Mouse (Mus musculus): ENCODE data around the gene Bsdc1. TPM values are rescaled to one million over a fixed set of nuclear protein-coding genes. Genes with fewer than 3 reads are reported as not detected.

Bsdc1 gene
- total and polyA plus RNA-seq, 3 experiments = 14.1 to 19.2 TPM; not detected in 1

GRCm38 (mm10) chr4:129447778-129448563 is 13.4 kb upstream of the Bsdc1 start:
- no peaks in the 10 kb centered on the region for H3K79me2 ChIP-seq (ENCODE audit: control insufficient read depth, insufficient read depth, low read length, poor library complexity)
- peak overlapping the region; percentile 47 for H3K9ac ChIP-seq (ENCODE audit: control insufficient read depth, low read depth, low read length, poor library complexity, severe bottlenecking)
- H3K27ac ChIP-seq (ENCODE audit: control insufficient read depth, low read depth, low read length) = peak overlapping the region; percentile 76
- peaks cover 7 to 33% of the 10 kb centered on the region in 2 experiments for H3K4me1 ChIP-seq (ENCODE audit: control insufficient read depth in 1 of 2, insufficient read depth in 2 of 2, low read length in 2 of 2)
- H3K36me3 ChIP-seq (ENCODE audit: control insufficient read depth in 1 of 2, insufficient read depth in 2 of 2, low read length in 2 of 2) = peaks cover 0 to 14% of the 10 kb centered on the region in 2 experiments; a peak in 2 of 4 replicates
- peak; percentile 77 for DNase-seq (ENCODE audit: low read depth, low spot score)
- peak overlapping the region; percentile 35 to 55 for H3K4me3 ChIP-seq (ENCODE audit: control insufficient read depth in 1 of 2, insufficient read depth in 1 of 2, low read depth in 2 of 2, low read length in 2 of 2)
- H3K27me3 ChIP-seq (ENCODE audit: control insufficient read depth in 1 of 2, insufficient read depth in 2 of 2, low read length in 2 of 2) = peaks cover 0 to 1% of the 10 kb centered on the region in 2 experiments; a peak in 1 of 4 replicates
- H3K9me3 ChIP-seq (replicated peaks; ENCODE audit: insufficient read depth, low read length) = no peaks in the 10 kb centered on the region
- TF ChIP-seq ZMIZ1 (IDR thresholded peaks at IDR 0.05; ENCODE audit: low read depth, low read length) = no peak
- peak; percentile 55; the same call in 1 of the 2 replicates for TF ChIP-seq MYC (IDR thresholded peaks at IDR 0.05; ENCODE audit: low read depth, low read length)
- no peak for TF ChIP-seq GABPA (IDR thresholded peaks at IDR 0.05; ENCODE audit: low read depth, low read length)
- no peak for TF ChIP-seq ZC3H11A (IDR thresholded peaks at IDR 0.05; ENCODE audit: low read depth, low read length)
- peak; percentile 89 for TF ChIP-seq MAX (IDR thresholded peaks at IDR 0.05; ENCODE audit: low read length)
- TF ChIP-seq KAT2A (conservative IDR thresholded peaks at IDR 0.05; ENCODE audit: low read depth, low read length) = no peak
- TF ChIP-seq POLR2A (IDR thresholded peaks at IDR 0.05; ENCODE audit: control insufficient read depth in 1 of 2, insufficient read depth in 1 of 2, low read depth in 1 of 2, low read length in 2 of 2, poor library complexity in 1 of 2) = peak in 1 of 2 experiments; percentile 31; a peak in 1 of 4 replicates
- TF ChIP-seq MEF2A (IDR thresholded peaks at IDR 0.05; ENCODE audit: extremely low read depth, insufficient replicate concordance, low read depth, low read length, poor library complexity, severe bottlenecking) = no peak
- peak; percentile 54; the same call in 1 of the 2 replicates for TF ChIP-seq ZNF384 (IDR thresholded peaks at IDR 0.05; ENCODE audit: low read depth, low read length)
- TF ChIP-seq SIN3A (IDR thresholded peaks at IDR 0.05; ENCODE audit: low read length) = peak; percentile 75
- TF ChIP-seq TAL1 (IDR thresholded peaks at IDR 0.05; ENCODE audit: low read length) = no peak
- TF ChIP-seq POLR2AphosphoS2 (IDR thresholded peaks at IDR 0.05; ENCODE audit: low read length) = no peak
- TF ChIP-seq POLR2AphosphoS5 (IDR thresholded peaks at IDR 0.05; ENCODE audit: borderline replicate concordance, low read depth, low read length) = no peak
- TF ChIP-seq CHD2 (IDR thresholded peaks at IDR 0.05; ENCODE audit: low read length) = no peak
- TF ChIP-seq NRF1 (IDR thresholded peaks at IDR 0.05; ENCODE audit: insufficient read depth, low read depth, low read length, poor library complexity, severe bottlenecking) = no peak
- no peak for TF ChIP-seq TBP (IDR thresholded peaks at IDR 0.05; ENCODE audit: low read depth, low read length)
- TF ChIP-seq CHD1 (IDR thresholded peaks at IDR 0.05; ENCODE audit: low read depth, low read length) = no peak
- TF ChIP-seq JUND (IDR thresholded peaks at IDR 0.05; ENCODE audit: low read depth, low read length) = no peak
- TF ChIP-seq MXI1 (IDR thresholded peaks at IDR 0.05; ENCODE audit: low read depth, low read length) = peak; percentile 66
- no peak for TF ChIP-seq MAZ (IDR thresholded peaks at IDR 0.05; ENCODE audit: low read depth, low read length)
- no peak for TF ChIP-seq UBTF (IDR thresholded peaks at IDR 0.05; ENCODE audit: borderline replicate concordance, insufficient read depth, low read depth, low read length)
- peak; percentile 84 for TF ChIP-seq GATA1 (IDR thresholded peaks at IDR 0.05; ENCODE audit: low read depth, low read length)
- TF ChIP-seq BHLHE40 (IDR thresholded peaks at IDR 0.05; ENCODE audit: borderline replicate concordance, low read depth, low read length) = peak; percentile 68; the same call in 1 of the 2 replicates
- TF ChIP-seq RAD21 (IDR thresholded peaks at IDR 0.05; ENCODE audit: low read depth, low read length) = no peak
- TF ChIP-seq NELFE (IDR thresholded peaks at IDR 0.05; ENCODE audit: low read depth, low read length) = no peak
- TF ChIP-seq MAFK (IDR thresholded peaks at IDR 0.05; ENCODE audit: borderline replicate concordance, low read depth, low read length) = no peak
- no peak for TF ChIP-seq SMC3 (IDR thresholded peaks at IDR 0.05; ENCODE audit: low read depth, low read length)
- TF ChIP-seq RCOR1 (IDR thresholded peaks at IDR 0.05; ENCODE audit: low read depth, low read length) = no peak
- TF ChIP-seq TCF12 (IDR thresholded peaks at IDR 0.05; ENCODE audit: low read depth, low read length) = 0 out of 2 replicates have a peak, but pooled peaks have one; percentile 9
- TF ChIP-seq ETS1 (IDR thresholded peaks at IDR 0.05; ENCODE audit: low read depth, low read length) = no peak; the same call in 1 of the 2 replicates
- no peak for TF ChIP-seq MYB (IDR thresholded peaks at IDR 0.05; ENCODE audit: low read depth, low read length)
- TF ChIP-seq ZKSCAN1 (IDR thresholded peaks at IDR 0.05; ENCODE audit: low read depth, low read length) = no peak
- TF ChIP-seq USF2 (IDR thresholded peaks at IDR 0.05; ENCODE audit: borderline replicate concordance in 1 of 2, insufficient read depth in 1 of 2, low read depth in 1 of 2, low read length in 2 of 2) = peak; percentile 62 to 84
- no peak for TF ChIP-seq E2F4 (IDR thresholded peaks at IDR 0.05; ENCODE audit: borderline replicate concordance, low read depth, low read length)
- TF ChIP-seq HCFC1 (IDR thresholded peaks at IDR 0.05; ENCODE audit: low read depth, low read length) = no peak
- TF ChIP-seq ELF1 (IDR thresholded peaks at IDR 0.05; ENCODE audit: low read depth, low read length) = no peak
